Mouse (Mus musculus): ENCODE measurements at regions not wholly inside any gene's neighbourhood (a gene's known extent, or its start where the extent isn't known, plus 50 kb on each side); places are given as distances from the start of the nearest gene placed in this dataset.

DNA sequence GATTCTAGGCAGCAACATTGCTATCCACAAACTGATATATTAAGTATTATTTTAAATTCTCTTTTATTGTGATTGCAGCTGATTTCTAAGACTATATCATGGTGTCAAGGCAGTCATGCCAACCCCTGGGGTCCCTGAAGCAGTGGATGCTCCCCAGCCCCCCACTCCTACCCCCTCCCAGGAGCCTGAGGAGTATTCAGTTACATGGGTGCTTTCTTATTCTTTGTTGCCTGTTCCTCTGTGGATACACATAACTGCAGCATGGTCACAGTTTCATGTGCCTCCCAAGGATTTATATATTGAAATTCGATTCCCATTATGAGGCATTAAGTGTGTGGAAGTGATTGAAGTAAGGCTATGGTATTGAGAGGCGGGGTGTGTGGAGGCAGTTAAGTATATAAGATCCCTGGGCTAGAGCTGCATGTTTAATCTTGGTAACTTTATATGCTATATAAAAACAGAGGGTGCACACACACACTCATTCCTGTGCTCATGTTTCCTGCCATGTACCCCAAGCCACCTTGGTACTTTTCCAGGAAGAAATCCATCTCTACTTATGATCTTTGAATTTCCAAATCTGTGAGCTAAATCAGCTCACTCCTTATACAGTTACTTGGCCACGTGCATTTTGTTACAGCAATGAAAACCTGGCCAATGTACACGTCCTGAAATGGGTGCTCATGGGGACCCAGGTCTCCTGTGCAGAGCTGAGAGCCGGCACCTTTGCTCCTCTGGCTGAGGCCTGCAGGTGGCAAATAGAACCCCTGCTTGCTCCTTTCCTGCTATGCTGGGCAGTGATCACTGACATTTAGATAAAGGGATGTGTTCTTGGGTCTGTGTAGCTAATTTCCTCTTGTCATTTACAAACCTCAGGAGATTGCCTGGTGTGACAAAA lies 259.0 kb downstream of the Nek10 start:
- Histone ChIP-seq H3K4me2 (no peak overlapping the region), H3K27ac (ENCODE audit: low read depth, low read length) (no peak overlapping the region), H3K36me3 (ENCODE audit: control insufficient read depth, insufficient read depth, low read length) (no peaks in the 10 kb centered on the region), H3K9ac (ENCODE audit: low read depth, low read length) (no peak overlapping the region), H3K27me3 (replicated peaks; ENCODE audit: control insufficient read depth, insufficient read depth, low read length) (no peaks in the 10 kb centered on the region), H3K9me3 (ENCODE audit: control insufficient read depth, low read length) (no peaks in the 10 kb centered on the region), H3K4me3 (ENCODE audit: low read depth, low read length) (no peak overlapping the region), H3K4me1 (replicated peaks; ENCODE audit: control insufficient read depth, insufficient read depth, low read length) (0 out of 2 replicates have a peak, but pooled peaks cover 3% of the 10 kb centered on the region)
- WGBS = 53% methylated on average over 5 of the region's 5 CpGs
- no peak for DNase-seq (ENCODE audit: low spot score)
- ATAC-seq (replicated peaks; ENCODE audit: low FRiP score) = no peak

DNA sequence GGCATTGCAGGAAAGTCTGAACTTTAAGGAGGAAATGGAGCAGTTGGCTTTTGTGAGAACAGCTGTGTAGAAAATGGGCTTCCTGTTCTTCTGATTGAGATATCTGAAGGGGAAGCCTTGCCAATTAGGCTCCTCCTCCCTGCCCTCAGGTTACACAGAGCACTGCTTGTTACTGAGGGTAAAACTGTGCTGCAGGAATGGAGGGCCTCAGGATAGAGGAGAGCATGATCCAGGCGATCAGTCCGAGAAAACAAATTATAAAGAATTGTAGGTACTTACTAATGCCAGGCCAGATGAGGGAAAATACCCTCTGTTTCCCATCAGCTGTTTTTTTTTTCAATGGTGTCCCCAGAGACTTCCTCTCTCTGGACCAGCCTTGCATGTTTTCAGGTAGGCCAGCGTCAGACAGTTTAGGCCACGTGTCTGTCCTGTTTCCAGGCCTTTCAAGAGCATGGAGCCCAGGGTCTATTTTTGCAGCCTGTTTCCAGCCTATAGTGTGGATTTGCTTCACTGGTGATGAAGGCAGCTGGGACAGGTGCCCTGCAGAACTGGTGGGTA lies 259.7 kb downstream of the Nek10 start:
- H3K36me3 ChIP-seq (ENCODE audit: control insufficient read depth, insufficient read depth, low read length) = no peaks in the 10 kb centered on the region
- no peak overlapping the region for H3K9ac ChIP-seq (ENCODE audit: low read depth, low read length)
- H3K9me3 ChIP-seq (ENCODE audit: control insufficient read depth, low read length) = no peaks in the 10 kb centered on the region
- ATAC-seq (replicated peaks; ENCODE audit: low FRiP score) (0 out of 2 replicates have a peak, but pooled peaks have one; percentile 43), DNase-seq (ENCODE audit: low spot score) (no peak)
- WGBS = 49% methylated on average over 4 of the region's 4 CpGs
- H3K4me2 ChIP-seq = no peak overlapping the region
- no peaks in the 10 kb centered on the region for H3K27me3 ChIP-seq (replicated peaks; ENCODE audit: control insufficient read depth, insufficient read depth, low read length)
- no peak overlapping the region for H3K27ac ChIP-seq (ENCODE audit: low read depth, low read length)
- no peak overlapping the region for H3K4me3 ChIP-seq (ENCODE audit: low read depth, low read length)
- 0 out of 2 replicates have a peak, but pooled peaks cover 3% of the 10 kb centered on the region for H3K4me1 ChIP-seq (replicated peaks; ENCODE audit: control insufficient read depth, insufficient read depth, low read length)

DNA sequence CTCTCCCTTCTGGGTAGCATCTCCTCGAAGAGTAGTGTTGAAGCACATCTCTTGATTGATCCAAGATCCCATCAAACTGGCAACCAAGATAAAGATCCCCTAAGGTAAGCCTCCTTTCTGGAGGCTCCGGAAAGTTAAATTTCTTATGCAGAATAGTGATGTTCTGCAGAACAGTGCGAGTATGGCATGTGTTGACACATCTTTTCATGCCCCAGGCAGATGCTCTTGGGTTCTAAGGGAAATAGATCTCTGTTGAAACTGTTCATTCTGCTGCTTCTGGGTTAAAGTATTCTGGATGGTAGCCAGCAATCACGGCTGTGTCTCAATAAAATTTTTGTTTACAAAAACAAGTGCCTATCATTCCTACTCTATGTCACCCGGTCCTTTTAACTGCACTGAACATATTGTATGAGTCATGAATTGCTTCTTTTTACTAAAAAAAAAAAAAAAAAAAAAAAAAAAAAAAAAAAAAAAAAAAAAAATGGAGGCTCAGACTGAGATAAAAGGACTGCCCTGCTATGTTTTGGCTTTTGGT lies 261.8 kb downstream of the Nek10 start:
- no peaks in the 10 kb centered on the region for H3K9me3 ChIP-seq (ENCODE audit: control insufficient read depth, low read length)
- H3K27ac ChIP-seq (ENCODE audit: low read depth, low read length) = no peak overlapping the region
- H3K4me3 ChIP-seq (ENCODE audit: low read depth, low read length) = no peak overlapping the region
- no peaks in the 10 kb centered on the region for H3K27me3 ChIP-seq (replicated peaks; ENCODE audit: control insufficient read depth, insufficient read depth, low read length)
- no peak for ATAC-seq (replicated peaks; ENCODE audit: low FRiP score)
- H3K4me2 ChIP-seq = no peak overlapping the region
- DNase-seq (ENCODE audit: low spot score) = no peak
- WGBS = 75% methylated on average over 5 of the region's 5 CpGs
- H3K9ac ChIP-seq (ENCODE audit: low read depth, low read length) = no peak overlapping the region
- no peaks in the 10 kb centered on the region for H3K36me3 ChIP-seq (ENCODE audit: control insufficient read depth, insufficient read depth, low read length)
- H3K4me1 ChIP-seq (replicated peaks; ENCODE audit: control insufficient read depth, insufficient read depth, low read length) = 0 out of 2 replicates have a peak, but pooled peaks cover 3% of the 10 kb centered on the region

DNA sequence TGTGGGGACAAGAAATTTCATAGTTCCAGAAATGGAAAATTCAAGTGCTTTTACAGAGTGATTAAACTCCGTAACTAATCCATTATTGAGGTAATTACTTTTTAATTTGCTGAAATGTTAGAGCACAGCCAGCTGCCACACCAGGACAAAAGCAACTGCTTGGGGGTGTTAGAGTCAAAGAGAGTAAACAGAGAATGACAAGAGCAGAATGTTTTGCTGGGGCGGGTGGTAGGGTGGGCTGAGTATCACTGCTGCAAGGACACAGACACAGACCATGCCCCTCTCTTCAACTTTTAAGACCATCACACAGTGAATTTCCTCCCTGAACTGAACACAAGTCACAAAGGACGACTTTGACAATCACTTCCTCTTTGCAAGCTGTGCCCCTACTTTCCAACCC lies 272.7 kb downstream of the Nek10 start:
- H3K4me3 ChIP-seq (ENCODE audit: low read depth, low read length) = no peak overlapping the region
- no peaks in the 10 kb centered on the region for H3K36me3 ChIP-seq (ENCODE audit: control insufficient read depth, insufficient read depth, low read length)
- H3K4me1 ChIP-seq (replicated peaks; ENCODE audit: control insufficient read depth, insufficient read depth, low read length) = no peaks in the 10 kb centered on the region
- H3K9ac ChIP-seq (ENCODE audit: low read depth, low read length) = no peak overlapping the region
- no peak overlapping the region for H3K27ac ChIP-seq (ENCODE audit: low read depth, low read length)
- no peak overlapping the region for H3K4me2 ChIP-seq
- DNase-seq (ENCODE audit: low spot score) = no peak
- H3K9me3 ChIP-seq (ENCODE audit: control insufficient read depth, low read length) = no peaks in the 10 kb centered on the region
- no peaks in the 10 kb centered on the region for H3K27me3 ChIP-seq (replicated peaks; ENCODE audit: control insufficient read depth, insufficient read depth, low read length)
- ATAC-seq (replicated peaks; ENCODE audit: low FRiP score) = no peak
- WGBS = 47% methylated on average over 3 of the region's 3 CpGs

DNA sequence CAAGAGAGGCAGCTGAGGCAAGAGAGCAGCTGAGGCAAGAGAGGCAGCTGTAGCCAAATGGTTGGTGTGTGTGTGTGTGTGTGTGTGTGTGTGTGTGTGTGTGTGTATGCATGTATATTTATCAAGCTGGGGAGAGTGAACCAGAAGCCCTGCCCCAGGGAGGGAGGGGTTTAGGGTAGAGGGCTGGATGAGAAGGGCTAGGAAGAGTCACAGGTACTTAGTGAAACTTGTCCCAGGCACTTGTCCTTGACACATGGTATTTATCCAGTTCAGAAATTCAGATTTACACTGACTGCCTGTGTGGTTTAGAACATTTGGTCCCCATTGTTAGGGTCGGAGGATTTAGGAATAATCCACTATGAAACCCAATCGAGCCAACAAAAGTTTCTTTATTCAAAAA lies 279.7 kb downstream of the Nek10 start:
- no peak overlapping the region for H3K27ac ChIP-seq (ENCODE audit: low read depth, low read length)
- ATAC-seq (replicated peaks; ENCODE audit: low FRiP score) (no peak), DNase-seq (ENCODE audit: low spot score) (no peak)
- no peak overlapping the region for H3K4me2 ChIP-seq
- H3K4me3 ChIP-seq (ENCODE audit: low read depth, low read length) = no peak overlapping the region
- no peak overlapping the region for H3K9ac ChIP-seq (ENCODE audit: low read depth, low read length)
- no peaks in the 10 kb centered on the region for H3K36me3 ChIP-seq (ENCODE audit: control insufficient read depth, insufficient read depth, low read length)
- H3K27me3 ChIP-seq (replicated peaks; ENCODE audit: control insufficient read depth, insufficient read depth, low read length) = no peaks in the 10 kb centered on the region
- H3K4me1 ChIP-seq (replicated peaks; ENCODE audit: control insufficient read depth, insufficient read depth, low read length) = no peaks in the 10 kb centered on the region
- 83% methylated on average over 2 of the region's 2 CpGs for WGBS
- H3K9me3 ChIP-seq (ENCODE audit: control insufficient read depth, low read length) = no peaks in the 10 kb centered on the region

DNA sequence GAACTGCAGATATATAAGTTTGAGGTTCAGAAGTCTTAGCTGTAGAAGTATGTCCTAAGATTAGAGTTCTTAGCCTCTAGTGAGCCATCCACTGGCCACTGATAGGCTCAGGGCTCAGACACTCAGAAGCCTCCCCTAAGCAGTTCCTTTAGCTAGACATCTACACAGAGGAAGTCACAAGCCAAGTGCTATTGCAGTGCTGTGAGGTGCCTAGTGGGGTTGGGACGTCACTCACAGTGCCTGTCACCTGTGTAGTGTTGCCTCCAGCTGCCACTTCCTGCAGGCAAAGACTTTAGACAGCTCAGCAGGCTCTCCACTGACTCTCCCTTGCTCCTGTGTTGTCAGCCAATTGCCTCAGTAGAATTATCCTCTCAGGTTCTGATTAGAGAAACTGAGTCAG lies 280.6 kb downstream of the Nek10 start:
- no peak for DNase-seq (ENCODE audit: low spot score)
- ATAC-seq (replicated peaks; ENCODE audit: low FRiP score) = no peak
- WGBS = 33% methylated on average over 1 of the region's 1 CpGs

DNA sequence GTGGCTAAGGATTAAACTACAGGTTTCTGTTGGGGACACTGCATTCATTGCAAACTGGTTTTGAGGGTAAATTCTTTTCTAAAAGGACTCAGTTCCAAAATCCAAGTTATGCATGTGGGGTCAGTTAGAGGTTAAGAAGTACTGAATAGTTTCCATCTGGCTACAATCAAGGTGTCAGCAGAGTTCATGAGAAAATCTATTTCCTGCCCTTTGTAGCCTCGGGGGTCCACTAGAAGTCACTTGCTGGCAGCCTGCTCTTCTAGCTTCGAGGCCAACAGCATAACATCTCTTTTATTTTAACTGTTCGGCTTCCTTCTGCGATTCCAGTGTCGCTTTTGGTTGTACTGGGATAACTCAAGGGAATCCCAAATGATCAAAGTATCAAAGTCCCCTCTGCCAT lies 283.8 kb downstream of the Nek10 start:
- Histone ChIP-seq H3K4me1 (replicated peaks; ENCODE audit: control insufficient read depth, insufficient read depth, low read length) (no peaks in the 10 kb centered on the region), H3K9me3 (ENCODE audit: control insufficient read depth, low read length) (no peaks in the 10 kb centered on the region), H3K27ac (ENCODE audit: low read depth, low read length) (no peak overlapping the region), H3K4me3 (ENCODE audit: low read depth, low read length) (no peak overlapping the region), H3K27me3 (replicated peaks; ENCODE audit: control insufficient read depth, insufficient read depth, low read length) (no peaks in the 10 kb centered on the region), H3K4me2 (no peak overlapping the region), H3K36me3 (ENCODE audit: control insufficient read depth, insufficient read depth, low read length) (no peaks in the 10 kb centered on the region), H3K9ac (ENCODE audit: low read depth, low read length) (no peak overlapping the region)
- no peak for ATAC-seq (replicated peaks; ENCODE audit: low FRiP score)
- 62% methylated on average over 5 of the region's 5 CpGs for WGBS
- DNase-seq (ENCODE audit: low spot score) = no peak

More for the DNA sequence above, 280.6 kb downstream of the Nek10 start:
- Histone ChIP-seq H3K4me2 (no peak overlapping the region), H3K4me3 (ENCODE audit: low read depth, low read length) (no peak overlapping the region), H3K27me3 (replicated peaks; ENCODE audit: control insufficient read depth, insufficient read depth, low read length) (no peaks in the 10 kb centered on the region), H3K9me3 (ENCODE audit: control insufficient read depth, low read length) (no peaks in the 10 kb centered on the region), H3K4me1 (replicated peaks; ENCODE audit: control insufficient read depth, insufficient read depth, low read length) (no peaks in the 10 kb centered on the region), H3K27ac (ENCODE audit: low read depth, low read length) (no peak overlapping the region), H3K9ac (ENCODE audit: low read depth, low read length) (no peak overlapping the region), H3K36me3 (ENCODE audit: control insufficient read depth, insufficient read depth, low read length) (no peaks in the 10 kb centered on the region)

DNA sequence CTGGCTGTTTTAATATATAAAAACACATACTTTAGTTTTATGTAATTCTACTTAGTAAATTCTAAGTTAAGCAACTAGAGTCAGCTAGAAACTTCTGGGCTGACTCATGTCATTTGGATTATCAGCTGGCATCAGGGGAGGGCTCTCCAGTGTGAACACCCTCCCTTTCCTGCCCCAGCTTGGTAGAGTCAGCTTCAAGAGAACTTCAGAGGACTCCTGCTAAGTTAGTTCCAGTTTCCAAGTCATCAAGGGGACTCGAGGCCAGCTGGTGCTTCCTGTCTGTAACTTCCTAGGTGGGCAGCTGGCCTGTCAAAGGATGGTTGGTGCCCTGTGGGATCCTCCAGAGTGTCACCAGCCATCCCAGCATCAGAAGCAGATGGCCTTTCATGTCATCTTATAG lies 293.6 kb downstream of the Nek10 start:
- Histone ChIP-seq H3K27me3 (replicated peaks; ENCODE audit: control insufficient read depth, insufficient read depth, low read length) (no peaks in the 10 kb centered on the region), H3K36me3 (ENCODE audit: control insufficient read depth, insufficient read depth, low read length) (no peaks in the 10 kb centered on the region), H3K27ac (ENCODE audit: low read depth, low read length) (no peak overlapping the region), H3K4me3 (ENCODE audit: low read depth, low read length) (no peak overlapping the region), H3K4me1 (replicated peaks; ENCODE audit: control insufficient read depth, insufficient read depth, low read length) (no peaks in the 10 kb centered on the region), H3K9me3 (ENCODE audit: control insufficient read depth, low read length) (no peaks in the 10 kb centered on the region), H3K9ac (ENCODE audit: low read depth, low read length) (no peak overlapping the region), H3K4me2 (no peak overlapping the region)
- 39% methylated on average over 1 of the region's 1 CpGs for WGBS
- ATAC-seq (replicated peaks; ENCODE audit: low FRiP score) (no peak), DNase-seq (ENCODE audit: low spot score) (no peak)

DNA sequence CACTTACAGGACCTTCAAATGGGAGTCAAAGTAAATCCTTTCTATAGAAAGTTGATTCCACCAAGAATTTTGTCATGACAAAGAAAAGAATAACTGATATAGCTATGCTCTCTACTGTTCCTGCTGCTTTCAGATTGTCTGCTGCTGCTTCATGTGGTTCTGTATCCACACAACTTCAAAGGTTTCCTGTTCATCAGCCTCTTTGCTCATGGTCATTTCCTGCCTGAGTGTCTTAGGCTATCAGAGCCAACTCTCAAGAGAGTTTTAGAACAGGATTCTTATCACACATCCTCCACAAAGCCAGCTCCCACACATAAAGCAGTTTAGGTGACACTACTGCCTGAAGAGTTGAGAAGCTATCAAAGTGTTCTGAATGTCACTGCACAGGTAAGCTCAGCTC lies 296.7 kb downstream of the Nek10 start:
- DNase-seq (ENCODE audit: low spot score) = no peak
- no peak for ATAC-seq (replicated peaks; ENCODE audit: low FRiP score)

More for the DNA sequence above, 296.7 kb downstream of the Nek10 start:
- no peaks in the 10 kb centered on the region for H3K4me1 ChIP-seq (replicated peaks; ENCODE audit: control insufficient read depth, insufficient read depth, low read length)
- H3K9ac ChIP-seq (ENCODE audit: low read depth, low read length) = no peak overlapping the region
- no peaks in the 10 kb centered on the region for H3K9me3 ChIP-seq (ENCODE audit: control insufficient read depth, low read length)
- no peak overlapping the region for H3K4me2 ChIP-seq
- H3K27ac ChIP-seq (ENCODE audit: low read depth, low read length) = no peak overlapping the region
- H3K4me3 ChIP-seq (ENCODE audit: low read depth, low read length) = no peak overlapping the region
- no peaks in the 10 kb centered on the region for H3K36me3 ChIP-seq (ENCODE audit: control insufficient read depth, insufficient read depth, low read length)
- H3K27me3 ChIP-seq (replicated peaks; ENCODE audit: control insufficient read depth, insufficient read depth, low read length) = no peaks in the 10 kb centered on the region
